Mouse (Mus musculus) forebrain, embryonic 15.5 days (tissue): ENCODE measurements at regions not wholly inside any gene's neighbourhood (a gene's known extent, or its start where the extent isn't known, plus 50 kb on each side); places are given as distances from the start of the nearest gene placed in this dataset.
"Not testable (repeated sequence)": the region's sequence is repeated elsewhere in the genome, so short reads cannot be mapped to it uniquely, and the experiment has no call there.

ENCODE experiments used
- ATAC-seq: fragments of 200-750 bp; cut with Nextera tagmentation; replicated peaks from 2 replicates; pipeline ENCODE4 v1.8.0; 2017; ENCODE audit warnings: mild to moderate bottlenecking, moderate TSS enrichment, moderate library complexity
- H3K27ac ChIP-seq: fragments of 300-500 bp; sonication (generic); replicated peaks from 2 replicates; pipeline ENCODE4 v1.5.1; 2015; ENCODE audit warnings: mild to moderate bottlenecking, inconsistent platforms
- H3K27me3 ChIP-seq: fragments of 300-500 bp; sonication (generic); 2 replicates; pipeline ENCODE4 v1.6.1; 2015; ENCODE audit warnings: inconsistent platforms
- H3K36me3 ChIP-seq: fragments of 300-500 bp; sonication (generic); 2 replicates; pipeline ENCODE4 v1.6.1; 2015; ENCODE audit warnings: mild to moderate bottlenecking, inconsistent platforms
- H3K4me1 ChIP-seq: fragments of 300-500 bp; sonication (generic); 2 replicates; pipeline ENCODE4 v1.6.1; 2015; ENCODE audit warnings: inconsistent platforms
- H3K4me2 ChIP-seq: fragments of 300-500 bp; sonication (generic); replicated peaks from 2 replicates; pipeline ENCODE4 v1.6.1; 2015; ENCODE audit warnings: mild to moderate bottlenecking, inconsistent platforms
- H3K4me3 ChIP-seq: fragments of 300-500 bp; sonication (generic); 2 replicates; pipeline ENCODE4 v1.5.1; 2015; ENCODE audit warnings: mild to moderate bottlenecking, inconsistent platforms
- H3K9ac ChIP-seq: fragments of 300-500 bp; sonication (generic); replicated peaks from 2 replicates; pipeline ENCODE4 v1.6.1; 2015; ENCODE audit warnings: mild to moderate bottlenecking, inconsistent platforms
- H3K9me3 ChIP-seq: fragments of 300-500 bp; sonication (generic); 2 replicates; pipeline ENCODE4 v1.6.1; 2016; ENCODE audit warnings: inconsistent platforms
- WGBS: fragments of 180-500 bp; shearing (Covaris S2); methylation state at CpG from one replicate; pipeline ENCODE4 v1.1.7; 2015; ENCODE audit warnings: mixed read lengths; 5-methylcytosine and 5-hydroxymethylcytosine counted together

DNA sequence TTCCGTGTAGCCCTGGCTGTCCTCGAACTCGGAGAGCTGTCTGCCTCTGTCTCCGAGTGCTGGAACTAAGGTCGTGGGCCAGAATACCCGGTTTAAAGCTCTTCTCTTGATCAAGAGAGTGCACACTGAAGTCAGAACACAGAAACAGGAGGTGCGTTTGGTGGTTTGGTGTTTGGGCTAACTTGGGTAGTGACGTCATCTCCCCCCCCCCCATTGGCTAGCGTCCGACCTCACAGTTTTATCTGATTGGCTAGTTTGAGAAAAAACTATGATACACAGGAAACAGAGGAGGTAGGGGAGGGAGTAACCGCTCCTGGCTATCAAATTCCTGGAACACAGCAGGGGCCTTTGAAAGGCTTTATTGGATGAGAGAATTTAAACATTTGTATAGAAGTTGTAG lies 60.2 kb upstream of the Pim1 start:
- WGBS, result 83% methylated on average over 11 of the region's 11 CpGs

DNA sequence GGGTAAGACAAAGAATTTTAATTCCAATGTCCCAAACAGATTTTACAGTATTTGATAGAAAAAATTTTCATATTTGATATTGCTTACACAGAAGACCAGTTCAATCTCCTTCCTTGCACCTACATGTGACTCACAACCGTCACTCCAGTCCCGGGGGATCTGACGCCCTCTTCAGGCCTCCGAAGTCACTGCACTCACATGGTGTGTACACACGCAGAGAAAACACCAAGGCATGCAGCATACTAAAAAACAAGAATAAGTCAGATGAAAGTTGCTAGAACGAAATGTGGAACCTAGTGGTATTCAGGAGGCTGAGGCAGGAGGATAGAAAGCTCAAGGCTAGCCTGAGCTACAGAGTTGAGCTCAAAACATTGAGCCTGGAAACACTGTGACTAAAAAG lies 59.7 kb upstream of the Pim1 start:
- no peak for ATAC-seq
- no peak overlapping the region for H3K4me3 ChIP-seq
- 94% methylated on average over 6 of the region's 6 CpGs for WGBS
- H3K9ac ChIP-seq, result no peak overlapping the region
- H3K36me3 ChIP-seq, result no peaks in the 10 kb centered on the region
- H3K4me1 ChIP-seq, result no peaks in the 10 kb centered on the region
- no peaks in the 10 kb centered on the region for H3K27me3 ChIP-seq
- no peak overlapping the region for H3K4me2 ChIP-seq
- no peak overlapping the region for H3K27ac ChIP-seq
- H3K9me3 ChIP-seq, result no peaks in the 10 kb centered on the region

More for the DNA sequence above, 60.2 kb upstream of the Pim1 start:
- ATAC-seq, result no peak
- Histone ChIP-seq H3K27ac (no peak overlapping the region), H3K9ac (no peak overlapping the region), H3K4me2 (no peak overlapping the region), H3K27me3 (no peaks in the 10 kb centered on the region), H3K36me3 (no peaks in the 10 kb centered on the region), H3K4me1 (no peaks in the 10 kb centered on the region), H3K9me3 (no peaks in the 10 kb centered on the region), H3K4me3 (no peak overlapping the region)

DNA sequence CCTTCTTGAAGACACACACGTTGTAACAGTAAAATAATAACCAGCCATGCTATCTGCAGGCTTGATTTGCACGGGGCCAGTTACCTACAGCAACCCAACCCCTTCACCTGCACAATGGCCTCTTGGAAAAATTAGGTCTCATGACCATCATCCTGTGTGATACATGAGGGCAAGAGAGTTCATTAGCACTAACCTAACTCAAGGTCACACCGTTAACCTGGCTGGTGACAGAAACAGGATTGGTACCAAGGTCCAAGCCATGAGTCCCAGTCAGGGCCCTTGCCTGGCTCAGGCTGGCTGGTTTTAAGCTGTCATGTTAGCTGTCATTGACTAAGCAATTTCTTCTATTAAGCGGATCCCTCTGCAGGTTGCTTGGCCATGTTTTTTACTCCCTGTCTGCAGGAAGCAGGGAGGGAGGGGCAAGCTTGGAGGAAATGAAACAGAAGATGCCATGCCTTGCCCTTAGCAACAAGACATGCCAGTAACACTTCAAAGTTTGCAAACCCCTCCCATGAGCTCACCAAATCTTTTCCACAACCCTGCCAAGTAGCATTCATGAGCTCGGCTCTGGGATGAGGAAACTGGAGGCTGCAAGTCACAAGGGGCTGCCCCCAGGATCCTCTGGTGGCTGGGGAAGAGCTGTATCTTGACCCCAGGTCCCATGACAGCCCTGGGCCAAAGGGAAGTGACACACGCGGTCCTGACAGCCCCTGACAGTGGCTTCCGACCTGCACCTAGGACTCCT lies 58.8 kb upstream of the Pim1 start:
- Histone ChIP-seq H3K4me2 (no peak overlapping the region), H3K4me3 (no peak overlapping the region), H3K36me3 (no peaks in the 10 kb centered on the region), H3K4me1 (peaks cover 1% of the 10 kb centered on the region), H3K9me3 (no peaks in the 10 kb centered on the region), H3K9ac (no peak overlapping the region), H3K27ac (no peak overlapping the region), H3K27me3 (no peaks in the 10 kb centered on the region)
- WGBS, result 76% methylated on average over 8 of the region's 8 CpGs
- ATAC-seq, result no peak

DNA sequence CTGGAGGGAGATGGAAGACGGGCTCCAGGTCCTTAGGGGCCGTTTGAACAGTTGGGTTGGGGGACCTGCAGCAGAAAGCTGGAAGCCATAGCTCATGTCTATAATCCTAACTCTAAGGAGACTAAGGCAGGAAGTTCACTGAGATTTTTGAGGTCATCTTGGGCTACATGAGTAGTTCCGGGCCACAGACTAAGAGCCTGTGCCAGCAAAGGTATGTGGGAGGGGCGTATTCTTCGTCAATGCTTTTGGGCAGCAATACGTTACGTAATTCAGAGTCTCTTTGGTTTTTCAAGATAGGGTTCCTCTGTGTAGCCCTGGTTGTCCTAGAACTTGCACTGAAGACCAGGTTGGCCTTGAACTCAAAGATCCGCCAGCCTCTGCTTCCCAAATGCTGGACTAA lies 57.9 kb upstream of the Pim1 start:
- no peak overlapping the region for H3K27ac ChIP-seq
- no peak for ATAC-seq
- no peak overlapping the region for H3K4me2 ChIP-seq
- H3K36me3 ChIP-seq, result no peaks in the 10 kb centered on the region
- H3K4me1 ChIP-seq, result peaks cover 10% of the 10 kb centered on the region
- H3K27me3 ChIP-seq, result no peaks in the 10 kb centered on the region
- H3K9me3 ChIP-seq, result no peaks in the 10 kb centered on the region
- H3K9ac ChIP-seq, result no peak overlapping the region
- H3K4me3 ChIP-seq, result no peak overlapping the region
- WGBS, result 94% methylated on average over 8 of the region's 8 CpGs

DNA sequence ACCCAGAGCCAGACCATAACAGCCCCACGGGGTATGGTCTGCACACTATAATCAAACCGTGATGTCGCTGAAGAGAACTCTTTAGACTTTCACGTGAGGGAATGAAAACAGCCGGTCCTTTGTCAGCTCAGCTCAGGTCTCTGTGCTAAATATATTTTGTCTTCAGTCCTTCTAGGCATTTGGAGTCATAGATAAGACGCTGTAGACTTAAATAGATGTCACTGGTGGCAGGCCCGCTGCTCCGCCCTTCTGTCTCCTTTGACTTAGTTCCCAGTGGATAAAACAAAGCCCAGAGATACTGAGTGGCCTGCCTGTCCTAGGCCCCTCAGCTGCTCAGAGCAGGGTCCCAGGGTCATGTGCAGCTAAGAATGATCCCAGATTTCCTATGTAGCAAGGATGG lies 57.2 kb upstream of the Pim1 start:
- Histone ChIP-seq H3K27ac (no peak overlapping the region), H3K36me3 (no peaks in the 10 kb centered on the region), H3K4me3 (no peak overlapping the region), H3K27me3 (no peaks in the 10 kb centered on the region), H3K4me2 (no peak overlapping the region), H3K9ac (no peak overlapping the region), H3K9me3 (no peaks in the 10 kb centered on the region), H3K4me1 (peaks cover 17% of the 10 kb centered on the region)
- WGBS, result 83% methylated on average over 8 of the region's 8 CpGs
- no peak for ATAC-seq

DNA sequence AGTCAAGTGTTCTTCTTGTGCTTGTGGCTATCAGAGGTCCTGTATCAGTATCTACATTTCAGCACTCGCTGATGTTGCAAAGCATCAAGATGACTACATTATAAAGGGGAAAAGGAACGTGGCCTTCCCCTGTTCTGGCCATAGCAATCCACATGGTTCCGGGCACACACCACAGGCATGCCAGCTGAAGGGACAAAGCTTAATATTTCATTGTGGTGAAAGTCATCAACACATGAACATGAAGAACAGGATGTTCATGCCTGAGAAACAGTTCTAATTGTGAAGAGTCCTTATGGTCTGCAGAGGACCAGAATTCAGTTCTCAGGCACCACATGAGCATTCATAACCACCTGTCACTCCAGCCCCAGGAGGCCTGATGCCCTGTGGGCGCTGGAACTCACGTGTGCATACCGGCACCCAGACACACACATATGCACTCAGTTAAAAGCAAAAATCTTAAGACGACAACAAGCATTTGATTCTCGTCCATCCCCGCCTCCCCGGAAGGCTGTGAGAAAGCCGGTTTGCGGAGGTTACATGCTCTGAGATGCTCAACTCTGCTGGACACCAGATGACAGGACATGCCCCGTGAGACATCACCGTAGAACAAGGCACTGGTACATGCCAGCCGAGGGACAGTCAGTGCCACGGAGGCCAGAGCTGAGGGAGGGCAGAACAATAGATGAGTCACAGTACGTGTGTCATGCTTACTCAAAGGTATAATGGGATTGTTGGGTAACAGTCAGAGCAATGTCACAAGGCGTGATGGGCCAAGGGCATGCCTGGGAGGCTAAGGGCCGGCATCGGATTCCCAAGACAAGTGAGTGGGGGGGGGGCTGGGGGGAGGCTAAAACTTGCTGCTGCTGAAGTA lies 56.2 kb upstream of the Pim1 start:
- H3K36me3 ChIP-seq, result no peaks in the 10 kb centered on the region
- no peak overlapping the region for H3K9ac ChIP-seq
- H3K4me2 ChIP-seq, result no peak overlapping the region
- H3K9me3 ChIP-seq, result no peaks in the 10 kb centered on the region
- H3K27me3 ChIP-seq, result no peaks in the 10 kb centered on the region
- no peak overlapping the region for H3K4me3 ChIP-seq
- no peak overlapping the region for H3K27ac ChIP-seq
- peaks cover 22% of the 10 kb centered on the region for H3K4me1 ChIP-seq
- WGBS, result 82% methylated on average over 20 of the region's 20 CpGs
- ATAC-seq, result no peak

DNA sequence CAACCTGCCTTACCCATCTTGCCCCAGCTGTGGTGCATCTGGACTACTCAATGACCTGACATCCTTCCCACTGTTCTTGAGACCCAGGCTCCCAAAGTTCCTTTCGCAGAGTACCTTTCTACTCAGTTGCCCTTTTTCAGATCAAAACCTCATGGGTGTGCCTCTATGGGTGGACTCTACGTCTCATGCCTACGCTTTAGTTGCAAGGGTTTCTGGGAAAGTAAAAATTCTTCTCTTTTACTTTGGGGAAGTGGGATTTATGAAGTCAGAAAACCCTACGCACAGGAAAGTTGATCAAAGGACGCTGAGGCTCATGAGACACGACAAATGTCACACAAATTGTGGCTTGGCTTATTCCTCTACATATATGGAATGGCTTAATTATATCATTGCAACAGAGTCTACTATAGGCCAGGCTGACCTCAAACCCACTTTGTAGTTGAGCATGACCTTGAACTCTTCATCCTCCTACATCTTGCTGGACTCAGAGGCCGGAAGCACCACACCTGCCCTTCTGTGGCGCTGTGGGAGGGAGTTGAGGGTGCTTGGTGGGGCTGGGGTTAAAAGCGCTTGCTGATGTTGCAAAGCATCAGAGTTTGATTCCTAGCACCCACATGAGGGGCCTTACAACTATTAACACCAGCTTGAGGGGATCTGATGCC lies 55.1 kb upstream of the Pim1 start:
- 97% methylated on average over 9 of the region's 9 CpGs for WGBS
- Histone ChIP-seq H3K9me3 (no peaks in the 10 kb centered on the region), H3K4me1 (peaks cover 22% of the 10 kb centered on the region), H3K36me3 (no peaks in the 10 kb centered on the region), H3K9ac (no peak overlapping the region), H3K4me2 (no peak overlapping the region), H3K4me3 (no peak overlapping the region), H3K27me3 (no peaks in the 10 kb centered on the region), H3K27ac (no peak overlapping the region)
- no peak for ATAC-seq

DNA sequence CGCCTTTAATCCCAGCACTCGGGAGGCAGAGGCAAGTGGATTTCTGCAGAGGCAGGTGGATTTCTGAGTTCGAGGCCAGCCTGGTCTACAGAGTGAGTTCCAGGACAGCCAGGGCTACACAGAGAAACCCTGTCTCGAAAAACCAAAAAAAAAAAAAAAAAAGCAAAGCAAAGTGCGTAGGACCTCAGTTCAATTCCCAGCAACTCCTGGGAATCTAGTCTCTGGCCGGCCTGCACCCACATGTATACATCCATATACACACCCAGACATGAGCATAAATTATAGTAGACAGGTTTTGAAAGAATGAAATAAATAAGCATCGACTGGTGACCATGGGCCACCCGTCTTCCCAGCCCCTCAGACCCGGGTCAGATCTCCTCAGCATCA lies 54.1 kb upstream of the Pim1 start:
- not testable (repeated sequence) for ATAC-seq, H3K36me3 ChIP-seq, H3K9me3 ChIP-seq, H3K27me3 ChIP-seq
- Histone ChIP-seq H3K4me3 (peak overlapping the region; percentile 41), H3K27ac (peak overlapping the region; percentile 84), H3K4me2 (peak overlapping the region; percentile 57), H3K4me1 (peaks cover 22% of the 10 kb centered on the region), H3K9ac (peak overlapping the region; percentile 40)
- WGBS, result 70% methylated on average over 9 of the region's 9 CpGs

DNA sequence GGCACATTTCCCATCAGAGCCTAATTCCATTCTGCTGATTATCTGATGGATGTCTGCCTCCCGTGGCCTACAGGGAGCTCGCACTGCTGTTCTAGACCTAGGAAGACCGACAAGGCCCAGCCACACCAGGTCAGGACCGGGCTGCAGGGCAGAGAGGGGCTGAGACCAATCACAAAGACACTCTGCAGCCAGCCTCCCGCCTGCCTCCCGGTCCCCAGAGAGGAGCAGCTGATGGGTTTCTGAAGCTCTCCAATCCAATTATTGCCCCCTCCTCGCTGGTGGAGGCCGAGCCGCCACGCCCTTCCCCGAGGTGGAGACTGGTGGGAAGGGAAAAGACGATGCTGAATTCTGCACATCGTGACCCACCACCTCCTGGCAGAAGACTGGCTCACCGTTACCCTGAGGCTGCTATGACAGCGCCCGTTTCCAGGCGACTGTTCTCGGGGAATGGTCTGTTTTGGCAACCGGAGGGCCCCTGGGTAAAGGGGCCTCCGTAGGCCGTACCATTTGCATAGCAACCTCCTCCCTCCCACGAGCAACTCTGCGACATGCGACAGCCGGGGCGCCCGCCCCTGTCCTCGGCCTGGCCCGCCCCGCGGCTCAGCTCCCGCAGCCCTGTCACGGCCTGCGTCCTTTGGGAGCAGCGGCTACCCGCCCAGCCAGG lies 53.5 kb upstream of the Pim1 start:
- ATAC-seq, result peak; percentile 92

DNA sequence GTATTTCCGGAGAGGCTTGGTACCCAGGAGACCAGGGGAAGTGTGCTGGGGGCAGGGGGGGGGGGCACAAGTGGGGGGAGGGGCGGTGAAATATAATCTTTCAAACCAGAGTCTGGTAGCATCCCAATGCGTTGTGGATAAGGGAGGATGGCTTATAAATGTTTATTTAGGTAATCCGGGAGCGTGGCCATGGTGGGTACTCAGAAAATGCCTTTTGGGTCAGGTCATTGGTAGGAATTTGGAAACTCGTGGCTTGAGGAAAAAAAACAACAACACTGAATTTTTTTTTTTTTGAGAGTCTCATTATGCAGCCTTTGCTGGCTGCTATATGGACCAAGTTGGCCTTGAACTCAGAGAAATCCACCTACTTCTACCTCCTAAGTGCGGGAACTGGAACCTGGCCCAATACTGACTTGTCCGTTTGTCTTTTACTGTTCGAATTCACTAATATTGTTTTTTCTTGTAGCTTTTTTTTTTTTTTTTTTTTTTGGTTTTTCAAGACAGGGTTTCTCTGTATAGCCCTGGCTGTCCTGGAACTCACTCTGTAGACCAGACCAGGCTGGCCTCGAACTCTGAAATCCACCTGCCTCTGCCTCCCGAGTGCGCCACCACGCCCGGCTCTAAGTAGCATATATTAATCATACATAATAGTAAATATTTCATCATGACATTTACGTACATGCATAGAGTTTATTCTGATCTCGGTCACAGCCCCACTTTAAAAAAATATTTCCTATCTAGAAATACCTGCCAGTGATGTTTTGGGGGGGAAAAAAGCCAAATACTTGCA lies 52.8 kb upstream of the Pim1 start:
- H3K4me1 ChIP-seq, result peaks cover 22% of the 10 kb centered on the region
- H3K9ac ChIP-seq, result peak overlapping the region; percentile 40
- H3K4me2 ChIP-seq, result peak overlapping the region; percentile 57
- no peaks in the 10 kb centered on the region for H3K36me3 ChIP-seq
- 36% methylated on average over 16 of the region's 16 CpGs for WGBS
- no peak for ATAC-seq
- H3K4me3 ChIP-seq, result peak overlapping the region; percentile 41
- H3K27ac ChIP-seq, result peak overlapping the region; percentile 84
- no peaks in the 10 kb centered on the region for H3K9me3 ChIP-seq
- H3K27me3 ChIP-seq, result no peaks in the 10 kb centered on the region

More for the DNA sequence above, 53.5 kb upstream of the Pim1 start:
- H3K9ac ChIP-seq, result peak overlapping the region; percentile 40
- H3K36me3 ChIP-seq, result no peaks in the 10 kb centered on the region
- H3K4me2 ChIP-seq, result peak overlapping the region; percentile 57
- under 1% methylated on average over 34 of the region's 36 CpGs for WGBS
- H3K4me3 ChIP-seq, result peak overlapping the region; percentile 41
- peaks cover 22% of the 10 kb centered on the region for H3K4me1 ChIP-seq
- H3K9me3 ChIP-seq, result no peaks in the 10 kb centered on the region
- H3K27me3 ChIP-seq, result no peaks in the 10 kb centered on the region
- peak overlapping the region; percentile 84 for H3K27ac ChIP-seq
